31 mouse cellular contexts compared by ENCODE assay signal in genomic region chr4:129905032-129905431, GRCm38 (mm10). TPM values are rescaled to one million over a fixed set of nuclear protein-coding genes. Genes with fewer than 3 reads are reported as not detected.
DNase-seq lines count a peak whose midpoint lies in the region; ATAC-seq and TF ChIP-seq lines count a peak whose summit lies in the region.
"Had no signal": no experiment of that assay in that cellular context is flagged by ENCODE, and none has a peak within 500 bp of the region (broad histone marks: within the 10 kb centered on the region; RNA-seq: fewer than 3 reads in every experiment).

No protein-coding gene starts in this region.

- WGBS in hindbrain, embryonic 10.5 days: 85% methylated on average over 3 of the region's 3 CpGs
- WGBS in hindbrain, embryonic 13.5 days: 86% methylated on average over 3 of the region's 3 CpGs
- WGBS in lung, embryonic 16.5 days: 88% methylated on average over 3 of the region's 3 CpGs
- 70% methylated on average over 3 of the region's 3 CpGs for WGBS in liver, postnatal 0 days (ENCODE audit: insufficient replicate concordance)

- peak; percentile 12 for DNase-seq in adrenal gland, postnatal 14 days
- no peak for DNase-seq in adrenal gland, postnatal 25 days
- DNase-seq in hindbrain, embryonic 10.5 days (ENCODE audit: low spot score): no peak
- DNase-seq in lung, postnatal 14 days: no peak
- DNase-seq in liver, postnatal 0 days: no peak
- DNase-seq: adrenal gland, adult 8-10 months; cerebellum, adult 11 months; cerebellum, adult 9-10 months; cerebellum, postnatal 36 days; gastrocnemius, postnatal 25 days; heart, adult 2 months; kidney, adult 11 months; kidney, postnatal 4 days; left cerebral cortex, postnatal 4 days; lung, postnatal 4 days; right cerebral cortex, postnatal 4 days; thymus, postnatal 14 days had no signal

- no peak for TF ChIP-seq CTCF in liver, postnatal 0 days (IDR thresholded peaks at IDR 0.05; ENCODE audit: low read depth)

- peaks cover 20% of the 10 kb centered on the region for H3K4me1 ChIP-seq in hindbrain, embryonic 10.5 days (replicated peaks)
- no peaks in the 10 kb centered on the region for H3K4me1 ChIP-seq in hindbrain, embryonic 13.5 days (replicated peaks)
- H3K4me1 ChIP-seq in lung, embryonic 16.5 days (replicated peaks; ENCODE audit: control insufficient read depth, insufficient read depth, low read length): no peaks in the 10 kb centered on the region
- H3K4me1 ChIP-seq in liver, postnatal 0 days (ENCODE audit: insufficient read depth): 0 out of 2 replicates have a peak, but pooled peaks cover 7% of the 10 kb centered on the region
- H3K4me1 ChIP-seq: lung, embryonic 15.5 days; midbrain, embryonic 13.5 days had no signal

- no peak overlapping the region for H3K4me3 ChIP-seq in hindbrain, embryonic 10.5 days
- no peak overlapping the region for H3K4me3 ChIP-seq in hindbrain, embryonic 13.5 days
- no peak overlapping the region for H3K4me3 ChIP-seq in lung, embryonic 16.5 days (ENCODE audit: low read length)
- H3K4me3 ChIP-seq in liver, postnatal 0 days (ENCODE audit: low read depth, low read length): no peak overlapping the region
- H3K4me3 ChIP-seq: embryonic facial prominence, embryonic 12.5 days; heart, adult 2 months; kidney, embryonic 15.5 days; lung, embryonic 15.5 days; midbrain, embryonic 13.5 days; neural tube, embryonic 13.5 days had no signal

- no peaks in the 10 kb centered on the region for H3K36me3 ChIP-seq in hindbrain, embryonic 10.5 days
- no peaks in the 10 kb centered on the region for H3K36me3 ChIP-seq in hindbrain, embryonic 13.5 days
- no peaks in the 10 kb centered on the region for H3K36me3 ChIP-seq in lung, embryonic 16.5 days (ENCODE audit: control insufficient read depth, insufficient read depth, low read length)
- H3K36me3 ChIP-seq in liver, postnatal 0 days (replicated peaks; ENCODE audit: insufficient read depth, low read length): no peaks in the 10 kb centered on the region
- H3K36me3 ChIP-seq: embryonic facial prominence, embryonic 12.5 days; kidney, embryonic 15.5 days; lung, embryonic 15.5 days; midbrain, embryonic 13.5 days; neural tube, embryonic 13.5 days had no signal

- H3K9me3 ChIP-seq in hindbrain, embryonic 10.5 days: no peaks in the 10 kb centered on the region
- H3K9me3 ChIP-seq in hindbrain, embryonic 13.5 days: no peaks in the 10 kb centered on the region
- no peaks in the 10 kb centered on the region for H3K9me3 ChIP-seq in lung, embryonic 16.5 days (ENCODE audit: control insufficient read depth, low read length)
- no peaks in the 10 kb centered on the region for H3K9me3 ChIP-seq in liver, postnatal 0 days (ENCODE audit: low read length)
- H3K9me3 ChIP-seq: embryonic facial prominence, embryonic 12.5 days; kidney, embryonic 15.5 days; lung, embryonic 15.5 days; midbrain, embryonic 13.5 days; neural tube, embryonic 13.5 days had no signal

- no peaks in the 10 kb centered on the region for H3K27me3 ChIP-seq in hindbrain, embryonic 10.5 days (ENCODE audit: insufficient read depth, poor library complexity, severe bottlenecking)
- no peaks in the 10 kb centered on the region for H3K27me3 ChIP-seq in hindbrain, embryonic 13.5 days
- H3K27me3 ChIP-seq in lung, embryonic 16.5 days (ENCODE audit: control insufficient read depth, insufficient read depth, low read depth, low read length): no peaks in the 10 kb centered on the region
- no peaks in the 10 kb centered on the region for H3K27me3 ChIP-seq in liver, postnatal 0 days (ENCODE audit: insufficient read depth, low read length)
- H3K27me3 ChIP-seq: embryonic facial prominence, embryonic 12.5 days; kidney, embryonic 15.5 days; lung, embryonic 15.5 days; midbrain, embryonic 13.5 days; neural tube, embryonic 13.5 days had no signal

- H3K27ac ChIP-seq in hindbrain, embryonic 10.5 days: 0 out of 2 replicates have a peak overlapping the region, but pooled peaks have one; percentile 13
- H3K27ac ChIP-seq in hindbrain, embryonic 13.5 days: no peak overlapping the region
- no peak overlapping the region for H3K27ac ChIP-seq in lung, embryonic 16.5 days (ENCODE audit: low read length)
- no peak overlapping the region for H3K27ac ChIP-seq in liver, postnatal 0 days (ENCODE audit: low read depth)
- H3K27ac ChIP-seq: heart, adult 2 months; kidney, embryonic 15.5 days; lung, embryonic 15.5 days; midbrain, embryonic 13.5 days; neural tube, embryonic 13.5 days had no signal

- TF ChIP-seq EP300 in liver, postnatal 0 days (IDR thresholded peaks at IDR 0.05; ENCODE audit: low read depth): no peak

- no peak overlapping the region for H3K4me2 ChIP-seq in hindbrain, embryonic 13.5 days
- no peak overlapping the region for H3K4me2 ChIP-seq in lung, embryonic 16.5 days (ENCODE audit: low read depth, low read length)
- no peak overlapping the region for H3K4me2 ChIP-seq in liver, postnatal 0 days (ENCODE audit: low read depth, low read length)
- H3K4me2 ChIP-seq: embryonic facial prominence, embryonic 12.5 days; kidney, embryonic 15.5 days; lung, embryonic 15.5 days; midbrain, embryonic 13.5 days; neural tube, embryonic 13.5 days had no signal

- no peak overlapping the region for H3K9ac ChIP-seq in hindbrain, embryonic 13.5 days
- no peak overlapping the region for H3K9ac ChIP-seq in lung, embryonic 16.5 days (ENCODE audit: low read length)
- no peak overlapping the region for H3K9ac ChIP-seq in liver, postnatal 0 days (replicated peaks)
- H3K9ac ChIP-seq: embryonic facial prominence, embryonic 12.5 days; kidney, embryonic 15.5 days; lung, embryonic 15.5 days; midbrain, embryonic 13.5 days; neural tube, embryonic 13.5 days had no signal

- ATAC-seq in hindbrain, embryonic 13.5 days (ENCODE audit: low FRiP score): no peak
- ATAC-seq in lung, embryonic 16.5 days (ENCODE audit: low read depth): 0 out of 2 replicates have a peak, but pooled peaks have one; percentile 2
- ATAC-seq in liver, postnatal 0 days: peak; percentile 61; the same call in 1 of the 2 replicates
- ATAC-seq in inflammation-experienced regulatory T-cells, adult 6 months: no peak
- ATAC-seq: activated CD4-positive, CD25-positive, alpha-beta regulatory T cell, adult 4 months; forebrain, embryonic 14.5 days; hindbrain, embryonic 16.5 days; midbrain, embryonic 13.5 days had no signal

RNA-seq across cellular contexts. Expression of gene Spocd1, which starts 24.0 kb away (rescaled TPM):
- total RNA-seq in adrenal gland, postnatal 14 days (2021): 0.19 and 0.30 TPM in 2 replicates
- 0.86 and 3.4 TPM in 2 replicates for total RNA-seq in adrenal gland, postnatal 25 days (2021)
- polyA plus RNA-seq in hindbrain, embryonic 10.5 days (2016; fragmentation: Nextera tagmentation; extraction: Ambion mirVana): 0.05 TPM in 1 of 2 replicates, not detected in the other
- not detected in 2 replicates for polyA plus RNA-seq in hindbrain, embryonic 13.5 days (2015; fragmentation: Nextera tagmentation; extraction: Ambion mirVana)
- not detected in 2 replicates for polyA plus RNA-seq in lung, embryonic 16.5 days (2015; fragmentation: Nextera tagmentation; extraction: Ambion mirVana)
- not detected in 2 replicates for polyA plus RNA-seq in liver, postnatal 0 days (2015; fragmentation: Nextera tagmentation; extraction: Ambion mirVana)
- polyA plus RNA-seq in inflammation-experienced regulatory T-cells, adult 6 months (2017; shearing (Covaris generic)): not detected
- total RNA-seq: gastrocnemius, postnatal 25 days; hematopoietic stem cell, adult 5-6 weeks; liver, adult 2 months; megakaryocyte-erythroid progenitor cell, adult 5-6 weeks had no signal
- polyA plus RNA-seq: activated CD4-positive, CD25-positive, alpha-beta regulatory T cell, adult 4 months; forebrain, embryonic 14.5 days; heart, adult 2 months; hindbrain, embryonic 16.5 days; kidney, embryonic 15.5 days; liver, adult 2 months; midbrain, embryonic 13.5 days; neural tube, embryonic 13.5 days had no signal

Comparison
In these comparisons a context has a peak if more than half of its experiments do, and no peak if none do; other contexts are left out.
1. ATAC-seq: peak in lung, embryonic 16.5 days (single experiment) and liver, postnatal 0 days (single experiment); none in hindbrain, embryonic 13.5 days (single experiment) and inflammation-experienced regulatory T-cells, adult 6 months (single experiment).